Mouse (Mus musculus) thymus, postnatal 4 days (tissue): ENCODE data around the gene Hba-a2.

Experiments used
- DNase-seq: peaks from one replicate; pipeline ENCODE4 v3.0.0; 2021

The Hba-a2 gene

DNA sequence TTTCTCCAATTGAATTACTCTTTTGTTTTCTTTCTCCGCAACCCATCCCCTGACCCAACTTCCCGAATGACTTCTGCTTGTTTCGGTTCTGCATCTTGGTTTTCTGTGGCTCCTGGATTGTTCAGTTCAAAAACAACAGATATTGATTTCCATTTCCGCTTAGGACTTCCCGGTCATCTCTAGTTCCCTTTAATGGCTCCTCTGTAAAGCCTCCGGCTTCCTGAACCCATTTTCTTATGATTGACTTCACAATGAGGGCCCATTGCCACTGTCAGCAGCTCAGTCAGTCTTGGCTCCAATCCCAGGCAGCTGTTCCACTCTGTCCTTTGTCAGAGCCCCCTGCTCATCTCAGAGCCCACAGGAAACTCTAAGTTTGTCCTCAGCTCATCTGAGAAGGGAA, 34.8 kb downstream of the Hba-a2 start:
- no peak for DNase-seq

GRCm38 (mm10) chr11:32331861-32332260, 35.6 kb downstream of the Hba-a2 start:
- no peak for DNase-seq

- DNase-seq = no peak
These were observed 36.9 kb downstream of the Hba-a2 start for GRCm38 (mm10) chr11:32333235-32333634.

GRCm38 (mm10) chr11:32336435-32336907, 40.2 kb downstream of the Hba-a2 start:
- no peak for DNase-seq

GRCm38 (mm10) chr11:32339131-32339531, 42.8 kb downstream of the Hba-a2 start:
- DNase-seq = no peak

DNA sequence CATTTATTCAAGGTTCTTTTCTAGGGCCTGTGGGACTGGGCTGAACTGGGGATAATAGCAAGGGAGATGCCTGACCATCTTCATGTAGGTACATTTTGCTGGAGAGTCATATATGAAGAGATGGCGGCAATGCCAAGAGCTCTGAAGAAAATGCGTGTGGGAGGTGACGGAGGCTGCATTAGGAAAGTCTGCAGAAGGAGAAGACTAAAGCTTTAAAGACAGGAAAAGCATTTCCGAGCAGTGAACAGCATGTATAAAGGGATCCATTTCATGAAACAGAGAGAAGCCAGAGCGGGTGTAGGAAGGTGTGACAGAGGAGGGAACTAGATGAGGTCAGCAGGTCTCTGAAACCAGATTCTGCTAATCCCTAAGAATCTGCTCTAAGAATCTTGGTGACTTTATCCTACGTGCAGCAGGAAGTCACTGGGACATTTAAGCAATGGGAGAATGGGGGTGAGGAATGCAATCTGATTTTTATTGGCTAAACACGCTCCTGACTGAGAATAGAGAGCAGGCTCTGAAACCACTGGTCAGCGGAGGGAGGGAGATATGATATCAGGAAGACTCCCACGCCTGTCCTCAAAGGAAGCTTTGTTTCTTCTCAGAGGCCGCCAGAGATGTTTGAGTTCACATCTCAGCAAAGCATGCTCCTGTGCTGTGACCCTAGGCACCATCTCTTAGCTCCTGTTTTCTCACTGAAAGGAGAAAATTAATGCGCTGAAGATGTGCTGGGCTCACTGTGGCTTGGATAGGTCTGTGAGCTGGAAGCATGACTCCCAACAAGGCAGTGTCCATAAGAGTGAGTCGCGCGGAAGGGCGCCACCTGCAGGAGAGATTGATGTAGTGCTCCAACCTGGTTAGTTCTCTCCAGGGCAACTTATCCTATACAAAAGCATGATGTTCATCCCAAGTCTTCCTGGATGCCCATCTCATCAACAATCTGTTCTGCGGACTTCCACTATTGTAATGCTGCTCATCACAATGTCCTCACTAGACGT, 44.5 kb downstream of the Hba-a2 start:
- peak; percentile 72 for DNase-seq

- peak; percentile 78 for DNase-seq
These were observed 46.5 kb downstream of the Hba-a2 start for GRCm38 (mm10) chr11:32342770-32343191.

DNA sequence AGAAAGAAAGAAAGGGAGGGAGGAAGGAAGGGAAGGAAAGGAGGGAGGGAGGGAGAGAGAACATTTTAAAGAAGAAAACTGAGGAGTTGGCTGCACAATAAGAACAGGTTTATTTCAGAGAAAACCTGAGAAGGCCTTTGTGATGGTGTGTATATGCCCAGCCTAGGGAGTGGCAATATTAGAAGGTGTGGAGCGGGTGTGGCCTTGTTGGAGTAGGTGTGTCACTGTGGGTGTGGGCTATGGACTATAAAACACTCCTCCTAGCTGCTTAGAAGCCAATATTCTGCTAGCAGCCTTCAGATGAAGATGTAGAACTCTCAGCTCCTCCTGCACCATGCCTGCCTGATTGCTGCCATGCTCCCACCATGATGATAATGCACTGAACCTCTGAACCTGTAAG, 47.1 kb downstream of the Hba-a2 start:
- no peak for DNase-seq

GRCm38 (mm10) chr11:32345504-32346297, 49.4 kb downstream of the Hba-a2 start:
- DNase-seq = no peak
